Mouse (Mus musculus) midbrain, postnatal 0 days (tissue): Measurements from ENCODE around the gene Helz. TPM values are rescaled to one million over a fixed set of nuclear protein-coding genes. Genes with fewer than 3 reads are reported as not detected.

ENCODE experiments used
- ATAC-seq: fragments of 200-750 bp; cut with Nextera tagmentation; 2 replicates; pipeline ENCODE4 v1.8.0; 2017; ENCODE audit warnings: moderate number of reproducible peaks, mild to moderate bottlenecking, moderate TSS enrichment, moderate library complexity; ENCODE audit not compliant: low FRiP score
- DNase-seq: peaks from one replicate; pipeline ENCODE4 v3.0.0-alpha.2; 2015; ENCODE audit warnings: low spot score
- H3K27ac ChIP-seq: fragments of 300-500 bp; sonication (generic); 2 replicates; pipeline ENCODE4 v1.5.1; 2014; ENCODE audit warnings: low read depth, mild to moderate bottlenecking, low read length, mixed read lengths
- H3K27me3 ChIP-seq: fragments of 300-500 bp; sonication (generic); 2 replicates; pipeline ENCODE4 v1.6.1; 2014; ENCODE audit warnings: low read length, control low read depth, mixed read lengths; ENCODE audit not compliant: insufficient read depth
- H3K36me3 ChIP-seq: fragments of 300-500 bp; sonication (generic); 2 replicates; pipeline ENCODE4 v1.6.1; 2014; ENCODE audit warnings: low read length, control low read depth, mixed read lengths; ENCODE audit not compliant: insufficient read depth
- H3K4me1 ChIP-seq: fragments of 300-500 bp; sonication (generic); 2 replicates; pipeline ENCODE4 v1.6.1; 2014; ENCODE audit warnings: mild to moderate bottlenecking, control low read depth, antibody characterized with exemption, low read length, mixed read lengths; ENCODE audit not compliant: insufficient read depth
- H3K4me2 ChIP-seq: fragments of 300-500 bp; sonication (generic); 2 replicates; pipeline ENCODE4 v1.6.1; 2014; ENCODE audit warnings: low read depth, mild to moderate bottlenecking, low read length, mixed read lengths; ENCODE audit not compliant: poor library complexity, severe bottlenecking
- H3K4me3 ChIP-seq: fragments of 300-500 bp; sonication (generic); 2 replicates; pipeline ENCODE4 v1.5.1; 2014; ENCODE audit warnings: low read depth, mild to moderate bottlenecking, low read length, moderate library complexity
- H3K9ac ChIP-seq: fragments of 300-500 bp; sonication (generic); replicated peaks from 2 replicates; pipeline ENCODE4 v1.6.1; 2014; ENCODE audit warnings: mild to moderate bottlenecking, low read length, moderate library complexity, mixed read lengths; ENCODE audit not compliant: poor library complexity, severe bottlenecking
- H3K9me3 ChIP-seq: fragments of 300-500 bp; sonication (generic); 2 replicates; pipeline ENCODE4 v1.6.1; 2016; ENCODE audit warnings: low read length, control low read depth
- CTCF ChIP-seq: IDR thresholded peaks from 2 replicates; pipeline ENCODE4 v1.5.1; 2016; ENCODE audit warnings: antibody characterized with exemption, mild to moderate bottlenecking
- WGBS: fragments of 180-500 bp; shearing (Covaris S2); extraction: QIAGEN DNeasy Blood & Tissue Kit; methylation state at CpG from one replicate; pipeline ENCODE4 v1.1.7; 2014; 5-methylcytosine and 5-hydroxymethylcytosine counted together
- polyA plus RNA-seq: library from polyadenylated mRNA; unstranded; fragments of >200 nt; fragmentation: Nextera tagmentation; extraction: Ambion mirVana; gene quantifications from 2 replicates; pipeline ENCODE4 v1.2.1, GENCODE M21; 2015
- total RNA-seq: library from RNA; depleted of rRNA; stranded (reverse); fragments of >200 nt; gene quantifications from 2 replicates; pipeline ENCODE4 v1.2.3, GENCODE M21; 2014

The Helz gene
- total and polyA plus RNA-seq, 2 experiments from 2014 or later: 8.9 to 15.9 TPM

DNA sequence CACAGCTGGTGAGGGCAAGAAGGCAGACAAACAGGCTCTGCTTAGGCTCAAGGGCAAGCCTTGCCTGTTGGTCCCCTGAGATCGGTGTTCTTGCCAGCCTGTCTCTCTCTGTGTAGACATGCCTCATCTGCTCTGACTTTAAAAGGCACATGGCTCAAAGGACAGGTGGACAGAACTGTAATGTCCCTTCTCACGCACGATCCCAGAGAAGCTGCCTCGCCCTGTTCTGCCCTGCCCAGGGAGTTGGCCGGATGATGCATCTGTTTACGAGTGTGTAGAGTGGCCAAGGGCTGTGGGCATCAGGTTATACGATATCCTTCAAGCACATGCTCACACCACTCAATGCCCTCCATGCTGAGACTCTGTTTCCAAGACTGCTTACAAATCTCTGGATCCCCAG lies 166.6 kb downstream of the Helz start:
- H3K27me3 ChIP-seq: no peaks in the 10 kb centered on the region; the same call in 1 of the 2 replicates
- WGBS: 79% methylated on average over 7 of the region's 7 CpGs
- DNase-seq (no peak), ATAC-seq (no peak)
- H3K4me3 ChIP-seq: no peak overlapping the region
- H3K4me1 ChIP-seq: no peaks in the 10 kb centered on the region
- H3K9me3 ChIP-seq: no peaks in the 10 kb centered on the region
- H3K27ac ChIP-seq: no peak overlapping the region
- H3K36me3 ChIP-seq: no peaks in the 10 kb centered on the region
- no peak overlapping the region for H3K4me2 ChIP-seq
- no peak overlapping the region for H3K9ac ChIP-seq
- no peak for TF ChIP-seq CTCF

DNA sequence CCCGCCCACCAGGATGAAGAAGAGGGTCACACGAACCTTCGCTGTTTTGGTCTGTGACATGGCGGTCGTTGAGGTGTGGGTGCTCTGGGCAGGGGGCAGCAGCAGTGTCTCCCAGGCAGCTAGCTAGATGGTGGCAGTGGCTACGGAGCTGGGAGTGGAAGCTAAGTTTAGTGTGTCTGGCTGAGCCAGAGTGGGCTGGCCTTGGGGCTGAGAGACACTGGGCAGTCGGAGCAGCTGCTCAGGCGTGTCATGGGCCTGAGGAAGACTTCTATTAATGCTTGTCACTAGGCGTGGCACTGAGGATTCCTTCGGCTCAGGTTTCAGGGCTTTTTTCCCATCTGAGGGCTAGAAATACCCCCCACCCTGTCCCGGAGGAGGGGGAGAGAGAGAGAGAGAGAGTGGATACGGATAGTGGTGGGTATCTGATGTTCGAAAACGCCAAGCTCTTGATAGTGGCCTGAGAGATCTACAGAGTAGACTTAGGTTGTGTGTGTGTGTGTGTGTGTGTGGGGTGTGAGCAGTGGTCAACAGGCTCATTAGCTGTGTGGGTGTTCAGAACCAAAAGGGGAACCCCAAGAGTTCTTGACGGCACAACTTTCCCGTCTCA lies 168.7 kb downstream of the Helz start, which contains the start of gene Cacng1:
Cacng1 (minus strand) TSS at position 191 of the 607 bp plus-strand sequence.
- 74% methylated on average over 16 of the region's 16 CpGs for WGBS
- no peak within 1 kb of the TSS for H3K4me3 ChIP-seq
- no peak for DNase-seq
- H3K4me1 ChIP-seq: no peaks in the 10 kb centered on the region
- no peak within 1 kb of the TSS for H3K4me2 ChIP-seq
- no peaks in the 10 kb centered on the region for H3K27me3 ChIP-seq
- H3K9ac ChIP-seq: no peak within 1 kb of the TSS
- H3K36me3 ChIP-seq: no peaks in the 10 kb centered on the region
- H3K9me3 ChIP-seq: no peaks in the 10 kb centered on the region
- no peak for ATAC-seq
- H3K27ac ChIP-seq: no peak within 1 kb of the TSS
- no peak for TF ChIP-seq CTCF

DNA sequence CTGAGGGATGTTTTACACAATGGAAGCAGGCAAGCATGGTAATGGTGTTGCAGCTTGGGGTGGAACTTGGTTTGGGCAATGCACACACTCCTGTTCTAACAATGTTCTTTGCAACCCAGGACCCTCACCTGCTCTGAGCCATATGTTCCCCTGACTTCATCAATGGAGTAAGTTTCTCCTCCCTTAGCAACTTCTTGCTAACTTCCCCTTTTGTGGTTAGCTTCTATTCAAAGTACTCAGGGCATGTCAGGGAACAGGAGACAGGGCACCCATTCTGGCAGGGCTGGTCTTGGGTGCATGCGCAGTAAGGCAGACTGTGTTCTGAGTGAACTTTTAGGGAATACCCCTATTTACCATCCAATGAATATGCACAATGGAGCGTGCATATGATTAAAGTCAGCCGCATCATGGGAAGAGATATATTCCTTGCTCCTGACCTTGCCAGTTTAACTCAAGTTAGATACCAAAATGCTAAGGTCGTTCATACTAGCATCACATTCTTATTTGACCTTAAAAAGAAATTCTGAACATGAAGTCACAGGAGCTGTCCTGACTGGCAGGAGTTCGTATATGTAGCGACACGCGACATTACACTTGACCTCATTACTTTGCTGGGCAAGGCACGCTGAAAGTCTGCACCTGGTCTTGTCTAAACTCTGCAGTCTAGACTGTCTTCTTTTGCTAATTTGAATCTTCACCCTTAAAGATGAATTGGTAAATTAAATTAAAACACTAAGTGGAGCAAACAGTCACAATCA lies 172.7 kb downstream of the Helz start:
- Histone ChIP-seq H3K9me3 (no peaks in the 10 kb centered on the region), H3K4me1 (no peaks in the 10 kb centered on the region), H3K36me3 (no peaks in the 10 kb centered on the region), H3K4me2 (no peak overlapping the region), H3K27me3 (no peaks in the 10 kb centered on the region), H3K27ac (no peak overlapping the region), H3K9ac (no peak overlapping the region), H3K4me3 (no peak overlapping the region)
- WGBS: 91% methylated on average over 9 of the region's 9 CpGs
- ATAC-seq: no peak
- no peak for DNase-seq
- no peak for TF ChIP-seq CTCF

DNA sequence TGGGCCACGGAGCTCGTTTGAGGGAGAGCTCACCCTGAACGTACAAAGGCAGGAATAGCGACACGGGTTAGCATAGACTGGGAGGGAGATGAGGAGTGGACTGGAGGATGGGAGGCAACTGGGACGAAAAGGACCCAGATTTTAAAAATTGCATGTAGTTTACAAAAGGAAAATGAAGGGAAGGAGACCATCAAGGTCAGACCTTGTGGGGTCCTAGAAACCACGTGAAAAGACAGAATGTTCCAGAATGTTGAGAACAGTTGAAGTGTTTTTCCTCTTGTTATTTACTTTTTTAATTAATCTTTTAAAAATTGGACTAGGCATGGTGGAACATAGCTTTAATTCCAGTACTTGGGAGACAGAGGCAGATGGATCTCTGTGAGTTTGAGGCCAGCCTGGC lies 173.3 kb downstream of the Helz start:
- ATAC-seq: no peak
- no peaks in the 10 kb centered on the region for H3K9me3 ChIP-seq
- TF ChIP-seq CTCF: no peak
- no peak overlapping the region for H3K4me3 ChIP-seq
- DNase-seq: no peak
- no peaks in the 10 kb centered on the region for H3K36me3 ChIP-seq
- no peak overlapping the region for H3K4me2 ChIP-seq
- H3K27me3 ChIP-seq: no peaks in the 10 kb centered on the region
- H3K4me1 ChIP-seq: no peaks in the 10 kb centered on the region
- no peak overlapping the region for H3K9ac ChIP-seq
- no peak overlapping the region for H3K27ac ChIP-seq
- 84% methylated on average over 7 of the region's 7 CpGs for WGBS

DNA sequence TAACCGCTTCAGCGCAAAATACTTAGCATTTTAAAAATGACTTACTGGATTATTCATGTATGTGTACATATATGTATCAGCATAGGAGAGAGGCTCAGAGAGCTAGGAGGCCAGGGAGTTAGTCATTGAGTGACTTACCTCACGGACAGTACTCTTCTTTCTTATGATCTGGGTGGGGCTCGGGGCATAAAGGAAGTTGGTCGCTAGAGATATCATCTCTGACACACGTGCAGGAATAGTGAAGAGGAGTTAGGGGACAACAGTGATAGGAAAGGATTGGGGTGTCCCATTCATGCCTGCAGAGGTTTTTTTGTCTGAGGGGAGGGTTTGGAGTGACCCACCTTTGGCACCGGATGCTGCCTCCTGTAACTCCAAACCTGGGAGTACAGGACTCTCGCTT lies 176.9 kb downstream of the Helz start:
- Histone ChIP-seq H3K9me3 (no peaks in the 10 kb centered on the region), H3K4me3 (no peak overlapping the region), H3K27me3 (no peaks in the 10 kb centered on the region), H3K9ac (no peak overlapping the region), H3K27ac (no peak overlapping the region), H3K4me1 (no peaks in the 10 kb centered on the region), H3K4me2 (no peak overlapping the region), H3K36me3 (no peaks in the 10 kb centered on the region)
- ATAC-seq (no peak), DNase-seq (no peak)
- no peak for TF ChIP-seq CTCF
- 90% methylated on average over 8 of the region's 8 CpGs for WGBS
